Mouse (Mus musculus) layer of hippocampus, adult 18-20 months (tissue): Measurements from ENCODE around the gene Adap1. TPM values are rescaled to one million over a fixed set of nuclear protein-coding genes. Genes with fewer than 3 reads are reported as not detected.
"Not testable (repeated sequence)": the region's sequence is repeated elsewhere in the genome, so short reads cannot be mapped to it uniquely, and the experiment has no call there.

Experiments
- DNase-seq, 2 experiments: peaks; one replicate each; pipeline ENCODE4 v3.0.0; 2022; ENCODE audit warnings: low spot score in 2 of 2
- total RNA-seq, 2 experiments: library from RNA; stranded (reverse); gene quantifications; 2 replicates each; pipeline ENCODE4 v1.2.3; 2021

The Adap1 gene
- total RNA-seq, 2 experiments from 2014 or later: 164 to 166 TPM

- no peak for DNase-seq
Observed at GRCm38 (mm10) chr5:139351628-139352027, 26.2 kb upstream of the Adap1 start.

GRCm38 (mm10) chr5:139351134-139351533 lies 25.7 kb upstream of the Adap1 start, which contains the start of gene Cox19:
Gene Cox19 (minus strand): TSS chr5:139351418.
- DNase-seq: no peak

GRCm38 (mm10) chr5:139349713-139350112 lies 24.3 kb upstream of the Adap1 start:
- DNase-seq: no peak

- no peak for DNase-seq
Observed at GRCm38 (mm10) chr5:139347225-139347624, 21.8 kb upstream of the Adap1 start.

- DNase-seq: no peak
Observed at GRCm38 (mm10) chr5:139345364-139345714, 19.9 kb upstream of the Adap1 start.

- peak; percentile 92 to 95 for DNase-seq
Observed at GRCm38 (mm10) chr5:139344687-139345363, 19.4 kb upstream of the Adap1 start.

- peak; percentile 64 to 82 for DNase-seq
Observed at GRCm38 (mm10) chr5:139344021-139344686, 18.7 kb upstream of the Adap1 start.

- DNase-seq: no peak
Observed at GRCm38 (mm10) chr5:139338891-139339290, 13.5 kb upstream of the Adap1 start.

- no peak for DNase-seq
Observed at GRCm38 (mm10) chr5:139338403-139338802, 13.0 kb upstream of the Adap1 start.

GRCm38 (mm10) chr5:139337826-139338370 lies 12.5 kb upstream of the Adap1 start:
- DNase-seq: no peak

GRCm38 (mm10) chr5:139335634-139336033 lies 10.2 kb upstream of the Adap1 start:
- DNase-seq: no peak

GRCm38 (mm10) chr5:139334394-139334793 lies 9.0 kb upstream of the Adap1 start:
- not testable (repeated sequence) for DNase-seq

- no peak for DNase-seq
Observed at GRCm38 (mm10) chr5:139333301-139334013, 8.0 kb upstream of the Adap1 start.

- DNase-seq: no peak
Observed at GRCm38 (mm10) chr5:139332590-139333272, 7.3 kb upstream of the Adap1 start.

GRCm38 (mm10) chr5:139331742-139332141 lies 6.3 kb upstream of the Adap1 start:
- peak in 1 of 2 experiments; percentile 77 for DNase-seq

GRCm38 (mm10) chr5:139330766-139331165 lies 5.3 kb upstream of the Adap1 start:
- DNase-seq: peak in 1 of 2 experiments; percentile 47

- no peak for DNase-seq
Observed at GRCm38 (mm10) chr5:139327634-139328020, 2.2 kb upstream of the Adap1 start.

GRCm38 (mm10) chr5:139326986-139327633 lies 1.7 kb upstream of the Adap1 start:
- DNase-seq: no peak

- no peak for DNase-seq
Observed at GRCm38 (mm10) chr5:139326111-139326696, 782 bp upstream of the Adap1 start.

GRCm38 (mm10) chr5:139324691-139325394 lies 579 bp downstream of the Adap1 start:
- DNase-seq: peak in 1 of 2 experiments; percentile 57
